Mouse (Mus musculus) CD4-positive helper T cell, adult 2 months (primary cell): ENCODE measurements at regions not wholly inside any gene's neighbourhood (a gene's known extent, or its start where the extent isn't known, plus 50 kb on each side); places are given as distances from the start of the nearest gene placed in this dataset.
"Not testable (repeated sequence)": the region's sequence is repeated elsewhere in the genome, so short reads cannot be mapped to it uniquely, and the experiment has no call there.

Experiments
- DNase-seq: peaks from one replicate; pipeline ENCODE4 v3.0.0-alpha.2; 2012; ENCODE audit warnings: low read depth, missing footprints, low spot score

DNA sequence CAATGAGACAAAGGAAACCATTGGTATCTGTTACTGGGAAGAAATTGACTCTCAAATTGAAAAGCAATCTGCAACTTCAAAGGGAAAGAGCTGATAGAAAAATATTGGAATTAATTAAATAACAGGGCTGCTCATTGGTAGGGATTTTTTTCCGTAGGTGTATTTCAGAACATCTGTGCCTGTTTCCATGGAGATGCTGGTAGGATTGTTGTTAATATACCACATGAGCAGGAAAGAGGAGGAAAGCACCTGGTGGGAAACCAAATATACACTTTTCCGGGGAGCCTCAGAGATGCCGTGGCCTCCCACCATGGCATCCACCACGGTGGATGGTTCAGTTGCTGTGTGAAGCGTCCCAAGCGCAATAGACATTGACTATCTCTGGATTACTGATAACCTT, 428.0 kb upstream of the Sphkap start:
- DNase-seq: no peak

DNA sequence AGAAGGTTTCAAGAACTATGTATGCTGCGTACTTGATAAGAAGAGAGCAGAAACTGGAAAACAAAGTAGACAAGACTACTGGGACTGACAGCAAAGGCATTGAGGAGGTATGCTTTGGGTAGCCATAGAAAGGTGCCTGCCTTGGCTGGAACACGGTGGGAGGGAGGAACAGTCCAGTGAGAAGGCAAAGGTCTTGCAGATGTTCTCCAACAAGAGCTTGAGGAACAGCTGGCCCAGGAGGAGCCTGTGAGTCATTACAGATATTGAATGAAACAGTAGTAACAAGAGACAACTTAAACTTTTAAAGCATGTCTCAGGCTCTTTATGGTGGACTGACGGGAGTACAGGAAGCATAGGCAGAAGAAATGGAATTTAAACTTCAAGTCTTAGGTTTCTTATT, 424.9 kb upstream of the Sphkap start:
- no peak for DNase-seq

DNA sequence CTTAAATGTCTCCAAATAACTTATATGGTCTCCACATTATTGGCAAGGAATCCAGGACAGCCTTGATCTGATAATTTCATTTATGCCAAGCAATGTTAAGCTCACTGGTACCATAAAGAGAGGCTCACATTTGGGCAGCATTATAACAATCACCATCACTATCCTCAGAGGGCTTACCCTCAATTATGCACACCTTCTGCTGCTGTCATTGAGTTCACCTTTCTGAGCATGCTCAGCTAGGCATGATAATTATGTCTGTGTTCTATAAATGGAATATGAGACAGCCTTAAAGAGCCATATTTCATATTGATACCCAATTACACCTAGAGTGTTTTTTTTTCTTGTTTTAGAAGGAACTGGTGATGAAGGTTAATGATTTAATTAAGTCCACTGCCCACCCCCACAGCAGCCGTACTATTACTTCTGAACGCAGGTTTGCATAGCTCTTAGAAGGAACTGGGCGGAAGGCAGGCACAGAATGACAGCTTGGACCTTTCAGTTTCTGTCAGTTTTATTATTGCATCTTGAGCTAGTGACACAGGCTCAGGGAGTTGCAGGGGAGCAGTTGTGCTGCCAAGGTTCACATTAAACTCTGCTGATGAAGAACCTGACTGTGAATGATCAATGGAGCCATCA, 424.0 kb upstream of the Sphkap start:
- no peak for DNase-seq

DNA sequence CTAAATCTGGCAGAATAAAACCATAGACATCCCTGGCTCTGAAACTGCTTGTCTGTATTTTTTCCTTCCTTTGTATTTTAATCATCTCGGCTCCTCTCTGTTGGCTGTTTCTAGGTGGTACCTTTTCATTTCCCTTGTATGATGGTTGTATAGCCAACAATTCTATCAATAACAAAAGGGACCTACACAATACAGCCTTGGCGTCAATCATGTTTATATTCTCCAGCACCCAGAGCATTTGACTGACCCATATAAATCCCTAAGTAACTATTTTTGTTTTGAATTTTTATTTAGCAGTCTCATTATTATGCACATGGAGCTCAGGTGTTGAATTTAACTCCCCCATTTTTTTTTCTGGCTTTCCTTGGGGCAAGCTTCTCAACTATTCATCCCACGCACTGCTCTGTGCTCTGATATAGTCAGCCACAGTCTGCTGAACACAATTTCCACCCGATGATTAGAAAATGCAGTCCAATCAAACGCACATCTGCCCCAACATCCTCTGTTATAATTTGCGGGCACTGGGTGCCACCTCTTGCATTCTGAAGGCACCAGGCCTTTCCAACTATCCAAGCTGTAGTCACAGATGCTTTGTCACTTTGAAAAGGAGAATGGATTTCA, 422.1 kb upstream of the Sphkap start:
- DNase-seq: no peak

DNA sequence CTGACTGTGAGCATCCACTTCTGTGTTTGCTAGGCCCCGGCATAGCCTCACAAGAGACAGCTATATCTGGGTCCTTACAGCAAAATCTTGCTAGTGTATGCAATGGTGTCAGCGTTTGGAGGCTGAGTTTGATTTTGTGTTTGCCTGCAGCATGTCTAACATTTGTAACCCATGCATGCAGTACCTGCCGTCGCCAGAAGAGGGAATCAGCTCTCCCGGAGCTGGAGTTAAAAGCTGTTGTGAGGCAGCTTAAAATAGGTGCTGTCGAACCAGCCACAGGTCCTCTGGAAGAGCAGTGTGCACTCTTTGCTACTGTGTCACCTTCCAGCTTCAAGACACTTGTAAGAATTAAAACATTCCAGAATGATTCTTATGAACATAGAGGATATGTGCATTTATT, 403.2 kb upstream of the Sphkap start:
- DNase-seq: not testable (repeated sequence)

DNA sequence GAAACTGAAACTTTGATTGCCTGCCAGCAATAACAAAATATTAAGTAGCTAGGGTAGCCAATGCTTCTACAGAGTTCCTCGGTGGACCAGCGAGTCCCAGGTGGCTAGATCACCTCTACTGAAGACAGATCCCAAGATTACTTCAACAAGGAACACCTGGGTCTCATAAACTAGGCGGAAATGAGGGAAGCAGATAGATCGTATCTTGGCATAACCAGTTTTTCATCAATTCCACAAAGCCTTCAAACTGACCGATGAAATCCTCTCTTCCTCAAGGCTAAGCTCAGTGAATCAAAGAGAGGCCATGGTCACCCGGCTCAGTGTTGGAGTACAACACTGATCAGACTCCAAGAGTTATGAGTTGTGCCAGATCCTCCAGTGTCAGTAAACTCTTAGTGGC, 400.4 kb upstream of the Sphkap start:
- DNase-seq: no peak

DNA sequence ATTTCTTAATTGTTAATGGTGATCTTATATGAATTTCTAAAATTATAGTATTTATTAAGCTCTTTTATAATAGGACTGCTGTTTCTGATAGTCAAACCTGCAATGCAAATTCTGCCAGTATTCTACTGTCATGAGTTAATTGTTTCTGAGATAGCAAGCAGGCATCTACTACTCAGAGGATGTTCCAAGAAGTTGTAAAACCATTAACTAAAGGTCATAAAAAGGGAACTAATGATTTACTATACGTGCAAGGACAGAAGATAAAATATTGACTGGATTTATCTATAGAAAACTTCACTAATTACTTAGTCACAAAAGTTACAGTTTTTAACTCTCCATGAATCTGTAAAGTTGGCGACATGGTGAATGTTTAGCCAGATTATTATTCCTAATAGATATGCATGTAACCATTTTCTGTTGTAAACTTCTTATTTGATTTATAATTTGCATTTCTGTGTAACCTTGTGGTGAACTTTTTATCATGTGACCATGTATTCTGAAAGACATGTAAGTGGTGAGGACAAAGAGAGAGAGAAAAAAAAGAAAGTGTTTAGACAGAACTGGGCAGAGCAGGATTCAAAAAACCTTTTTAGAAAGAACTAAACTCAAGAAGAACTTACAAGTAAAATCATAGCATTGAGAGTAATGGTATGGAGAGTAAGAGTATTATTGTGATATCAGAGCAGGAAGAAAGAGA, 395.5 kb upstream of the Sphkap start:
- no peak for DNase-seq

DNA sequence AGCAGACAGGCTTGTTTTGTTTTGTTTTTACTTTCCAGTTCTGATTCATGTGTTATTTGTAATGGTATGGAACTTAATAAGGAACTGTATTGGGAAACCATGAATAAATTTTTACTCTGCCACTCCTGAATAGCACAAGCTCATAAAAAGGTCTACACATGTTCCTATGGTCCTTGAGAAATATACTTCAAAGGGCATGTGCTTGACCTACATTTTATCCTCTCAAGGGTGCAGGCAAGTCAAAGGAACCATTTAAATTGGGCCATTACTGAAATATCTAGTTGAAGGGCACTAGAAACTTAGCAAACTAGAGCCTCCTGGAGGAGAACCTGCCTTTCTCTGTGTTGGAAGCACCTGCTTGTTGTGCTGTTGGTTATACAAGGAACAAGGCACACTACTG, 393.8 kb upstream of the Sphkap start:
- no peak for DNase-seq

DNA sequence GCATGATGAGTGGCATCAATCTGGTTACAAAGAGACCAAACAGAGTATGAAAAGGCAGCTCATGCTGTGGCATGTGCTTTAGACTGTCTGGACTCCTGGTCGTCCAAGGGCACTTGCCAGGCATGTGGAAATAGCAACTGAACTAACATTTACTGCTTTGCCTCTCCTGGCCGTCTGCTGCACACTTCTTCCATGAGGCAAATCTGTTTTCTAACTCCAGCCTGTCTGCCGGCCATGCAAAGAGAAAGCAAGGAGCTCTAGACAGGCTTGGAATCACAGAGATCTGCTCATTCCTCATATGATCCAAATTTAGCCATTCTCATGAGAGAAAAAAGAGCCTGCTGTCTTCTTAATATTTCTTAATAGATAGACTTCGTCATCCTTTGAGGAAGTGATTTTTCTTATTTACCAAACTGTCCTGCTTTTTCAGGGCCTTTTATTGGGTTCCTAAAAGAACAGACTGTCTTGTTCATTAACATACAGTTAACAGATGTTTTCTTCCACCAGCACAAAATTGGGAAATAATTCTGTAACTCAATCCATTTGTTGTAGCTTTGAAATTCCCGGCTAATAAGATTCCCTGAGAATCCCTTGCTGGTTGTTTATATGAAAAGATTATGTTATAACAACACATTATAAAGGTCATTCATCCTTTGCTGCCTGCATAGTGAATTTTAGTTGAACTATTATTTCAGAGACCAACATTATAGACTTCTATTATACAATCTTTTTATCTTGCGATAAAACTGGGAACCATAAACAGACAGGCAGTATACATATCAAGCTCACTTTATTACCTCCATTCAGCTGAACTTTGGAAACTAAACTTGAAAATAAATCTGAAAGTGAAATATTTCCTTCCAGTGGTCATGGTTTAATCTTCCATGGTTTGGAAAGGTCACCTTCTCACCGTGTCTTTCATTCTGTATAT, 389.2 kb upstream of the Sphkap start:
- no peak for DNase-seq

DNA sequence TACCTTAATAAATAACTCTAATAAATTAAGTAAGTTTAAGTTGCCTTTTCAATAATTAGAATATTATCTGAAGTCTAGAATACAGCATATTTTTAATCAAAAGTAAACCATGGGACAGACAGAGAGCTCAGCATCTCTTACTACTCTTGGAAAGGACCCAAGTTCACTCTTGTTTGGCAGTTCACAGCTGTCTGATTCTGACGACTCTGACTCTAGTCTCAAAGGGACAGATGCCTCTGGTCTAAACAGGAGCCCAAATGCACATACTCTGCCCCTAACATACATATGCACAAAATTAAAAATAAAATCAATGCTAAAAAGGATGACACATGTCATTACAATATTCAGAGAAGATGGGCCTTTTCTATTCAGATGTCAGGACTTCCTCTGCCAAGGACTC, 369.2 kb upstream of the Sphkap start:
- DNase-seq: no peak

DNA sequence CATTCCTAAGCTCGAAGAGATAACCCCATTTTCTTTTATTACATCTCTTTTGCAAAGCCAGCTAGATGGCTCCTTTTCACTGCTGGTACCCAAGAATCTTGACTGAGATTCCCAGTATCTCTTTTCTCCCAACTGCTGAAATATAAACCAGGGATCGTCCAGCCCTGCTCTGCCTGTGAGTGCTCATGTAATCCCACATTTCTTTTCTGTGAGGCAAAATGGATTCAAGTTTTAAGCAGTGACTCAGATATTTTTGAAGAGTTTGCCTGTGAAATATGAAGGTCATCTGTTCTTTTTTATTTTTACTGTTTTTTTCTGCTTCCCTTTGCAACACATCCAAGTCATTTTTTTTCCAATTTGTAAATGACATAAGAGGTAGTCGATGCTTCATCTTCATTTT, 363.2 kb upstream of the Sphkap start:
- DNase-seq: no peak

DNA sequence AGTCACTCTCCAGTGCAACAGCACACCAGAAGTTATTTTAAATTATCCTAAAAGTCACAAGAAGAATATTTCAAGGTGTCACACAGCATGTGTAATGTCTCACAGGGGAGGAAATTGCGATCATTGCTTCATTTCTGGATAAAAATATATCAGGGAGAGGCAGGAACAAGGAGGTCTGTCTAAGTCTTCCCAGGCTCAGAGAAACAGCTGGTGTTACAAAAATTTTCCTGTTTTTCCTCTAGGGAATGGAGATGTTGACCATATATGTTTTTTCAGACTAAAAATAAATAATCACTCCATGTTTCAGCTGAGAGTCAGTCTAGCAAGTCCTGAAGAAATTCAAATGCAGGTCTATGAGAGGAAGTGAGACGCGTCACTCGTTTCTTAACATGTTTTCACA, 353.5 kb upstream of the Sphkap start:
- no peak for DNase-seq

DNA sequence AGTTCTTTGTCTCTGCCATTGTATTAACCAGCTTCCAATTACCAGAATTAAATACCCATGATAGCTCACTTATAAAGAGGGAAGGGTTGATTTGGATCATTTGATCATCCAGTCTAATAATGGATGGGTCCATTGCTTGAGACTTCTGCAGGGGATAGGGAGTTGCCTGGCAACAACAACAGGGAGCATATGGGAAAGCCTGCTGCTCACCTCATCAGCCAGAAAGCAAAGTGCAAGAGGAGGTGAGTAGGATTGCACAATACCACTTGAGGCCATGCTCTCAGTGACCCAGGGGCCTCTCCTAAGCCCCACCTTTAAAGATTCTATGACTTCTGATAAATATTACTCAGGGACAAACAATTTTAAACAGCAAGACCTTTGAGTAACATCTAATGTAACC, 348.9 kb upstream of the Sphkap start:
- DNase-seq: no peak

DNA sequence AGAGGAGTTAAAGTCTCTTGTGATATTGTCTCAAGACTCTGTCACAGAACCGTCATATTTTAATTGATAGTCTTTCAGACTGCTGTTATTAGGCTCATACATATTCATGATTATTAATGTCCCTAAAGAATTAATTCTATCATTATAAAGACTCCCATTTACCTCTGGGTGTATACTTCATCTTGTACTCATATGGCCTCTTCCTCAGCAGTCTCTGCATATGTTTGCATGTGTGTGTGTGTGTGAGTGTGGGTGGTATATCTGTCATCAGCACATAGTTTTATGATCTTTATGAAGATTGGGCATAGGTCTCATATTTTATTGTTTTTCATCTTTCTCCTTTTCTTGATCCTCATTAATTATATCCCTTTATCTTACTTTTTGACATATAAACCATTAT, 347.3 kb upstream of the Sphkap start:
- DNase-seq: no peak

DNA sequence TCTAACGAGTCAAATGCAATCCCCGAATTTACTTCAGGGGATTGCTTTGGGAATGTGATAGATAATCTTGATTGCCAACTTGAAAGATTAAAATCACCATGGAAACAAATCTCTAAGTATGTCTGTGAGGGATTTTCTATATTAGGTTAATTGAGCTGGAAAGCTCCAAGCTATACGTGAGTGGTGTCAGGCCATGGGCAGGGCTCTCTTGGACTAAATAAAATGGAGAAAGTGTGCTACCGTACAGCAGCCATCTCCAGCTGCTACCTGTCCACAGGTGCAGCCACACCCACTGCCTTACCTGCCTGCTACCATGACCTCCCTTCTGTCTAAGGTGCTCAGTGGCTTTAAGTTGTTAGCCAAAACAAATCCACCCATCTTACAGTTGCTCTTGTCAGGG, 345.0 kb upstream of the Sphkap start:
- DNase-seq: no peak

DNA sequence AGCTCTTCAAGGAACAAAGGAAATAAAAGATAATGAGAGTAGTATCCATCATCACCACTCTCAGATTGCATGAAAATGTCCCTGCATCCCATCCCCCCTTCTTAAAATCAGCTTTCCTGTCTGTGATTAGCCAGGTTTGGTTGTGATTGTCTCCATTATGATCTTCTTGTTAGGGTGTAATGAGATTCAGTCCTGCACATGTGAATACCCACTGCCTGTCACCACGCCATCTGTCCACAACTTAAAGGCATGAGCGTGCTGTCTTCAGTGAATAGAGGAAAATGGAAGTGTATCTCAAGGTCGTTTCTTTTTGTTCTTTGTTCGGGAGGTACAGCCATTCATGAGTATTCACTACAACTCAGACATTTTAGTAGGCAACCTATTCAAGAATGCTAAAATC, 341.0 kb upstream of the Sphkap start:
- DNase-seq: no peak

DNA sequence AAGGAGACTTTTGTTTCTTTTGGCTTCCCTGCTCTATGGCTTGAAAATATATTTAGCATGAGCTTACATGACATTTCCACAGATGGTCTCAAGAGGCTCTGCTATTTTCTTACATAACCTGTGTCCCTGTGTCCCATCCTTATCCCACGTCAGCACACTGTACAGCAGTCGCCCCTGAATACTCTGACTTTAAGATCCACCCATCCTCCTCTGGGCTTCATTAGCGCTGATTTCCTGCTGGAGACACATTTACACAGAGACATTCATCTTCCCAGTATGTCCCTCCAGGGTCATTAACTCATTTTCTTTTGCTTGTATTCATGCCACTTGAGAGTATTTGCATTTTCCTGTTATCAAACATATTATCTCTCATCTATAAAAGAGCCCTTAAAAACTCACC, 340.1 kb upstream of the Sphkap start:
- DNase-seq: no peak

DNA sequence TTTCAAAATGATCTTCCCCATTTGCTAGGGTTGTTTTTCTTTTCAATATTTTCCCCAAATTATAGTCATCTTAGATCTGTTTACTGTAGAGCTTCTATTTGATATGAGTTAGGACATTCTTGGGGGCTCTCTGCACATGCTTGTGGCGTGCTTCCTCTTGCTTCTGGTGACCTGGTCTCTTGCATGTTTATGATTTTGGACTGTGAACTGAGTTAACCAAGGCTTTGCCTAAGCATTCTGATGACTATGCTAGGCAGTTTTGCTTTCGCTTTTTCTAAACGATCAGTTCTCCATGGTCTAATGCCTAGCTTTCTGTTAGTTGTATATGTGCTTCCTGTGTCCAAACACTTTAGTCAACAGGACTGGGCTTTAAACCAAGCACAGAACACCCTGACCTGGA, 339.4 kb upstream of the Sphkap start:
- no peak for DNase-seq

DNA sequence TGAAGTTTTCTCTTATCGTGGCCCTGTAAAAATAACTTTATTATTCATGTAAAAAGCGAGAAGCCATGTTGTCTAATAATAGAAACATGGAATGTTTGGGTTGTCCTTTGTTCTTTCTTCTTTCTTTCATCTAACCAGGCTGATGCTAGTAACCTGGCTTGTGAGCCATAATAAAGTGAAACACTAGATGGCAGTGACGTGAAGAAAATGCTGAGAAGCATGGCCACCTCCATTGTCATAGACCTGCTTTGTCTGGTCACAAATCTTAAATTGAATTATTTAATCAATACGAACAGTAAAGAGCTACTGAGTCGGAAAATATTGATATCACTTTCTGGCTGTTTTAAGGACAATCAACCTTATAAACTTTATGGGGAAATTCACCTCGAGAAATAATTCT, 338.0 kb upstream of the Sphkap start:
- no peak for DNase-seq

DNA sequence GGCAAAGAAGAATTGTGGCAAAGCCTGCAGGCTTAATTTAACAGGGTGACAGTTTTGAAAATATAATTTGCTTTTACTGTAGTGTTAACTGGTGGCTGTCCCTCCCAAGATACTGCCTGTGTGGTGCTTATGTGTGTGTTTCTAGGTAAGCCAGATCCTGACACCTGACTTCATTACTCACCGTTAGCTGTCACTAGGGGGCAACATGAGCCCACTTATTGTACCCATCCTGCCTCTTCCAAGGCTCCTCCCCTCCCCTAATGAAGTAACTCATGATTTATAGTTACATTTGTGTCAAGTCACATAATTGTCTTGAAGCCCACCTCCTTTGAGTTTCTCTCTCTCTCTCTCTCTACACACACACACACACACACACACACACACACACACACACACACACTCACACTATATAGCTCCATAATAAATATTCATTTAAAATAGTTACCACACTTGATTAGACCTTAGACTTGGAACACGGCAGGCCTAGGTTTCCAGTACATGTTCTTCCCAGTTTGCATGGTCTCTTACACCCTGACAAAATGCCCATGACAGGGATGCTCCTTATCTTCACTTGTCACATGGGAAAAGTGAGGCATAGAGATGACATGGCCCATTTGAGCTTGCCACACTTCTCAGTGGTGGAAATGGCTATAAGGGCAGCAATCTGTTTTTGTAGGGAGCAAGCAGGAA, 328.6 kb upstream of the Sphkap start:
- no peak for DNase-seq

DNA sequence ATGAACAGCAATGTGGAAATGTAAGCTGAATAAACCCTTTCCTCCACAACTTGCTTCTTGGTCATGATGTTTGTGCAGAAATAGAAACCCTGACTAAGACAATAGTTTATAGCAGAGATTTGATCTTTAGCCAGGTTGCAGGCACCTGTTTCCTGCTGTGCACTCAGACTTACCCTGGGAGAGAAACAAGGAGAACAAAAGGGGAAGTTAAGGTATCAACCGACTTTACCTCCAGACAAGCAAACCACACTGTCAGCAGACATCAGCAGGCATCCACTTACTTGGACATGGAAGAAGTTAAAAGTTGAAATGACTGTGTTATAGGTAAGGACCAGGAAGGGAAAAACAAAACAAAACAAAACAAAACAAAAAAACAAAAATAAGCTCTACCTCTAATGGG, 323.7 kb upstream of the Sphkap start:
- no peak for DNase-seq

DNA sequence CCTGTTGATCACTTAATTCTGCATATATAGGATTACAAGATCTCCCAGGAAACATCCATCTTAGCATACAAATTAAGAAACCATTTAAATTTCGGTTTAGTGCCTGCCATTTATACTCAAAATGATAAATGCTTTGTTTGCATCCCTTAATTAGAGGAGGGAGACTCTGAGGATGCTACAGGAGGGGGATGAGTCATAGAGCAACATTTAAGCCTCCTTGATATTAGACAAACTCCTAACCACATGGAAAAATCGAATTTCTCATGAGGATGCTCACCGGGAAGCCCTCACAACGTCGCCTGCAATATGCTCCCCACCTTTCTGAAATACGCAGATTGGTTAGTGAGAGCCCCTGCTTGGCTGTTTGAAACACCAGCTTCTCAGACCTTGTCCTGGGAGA, 320.8 kb upstream of the Sphkap start:
- DNase-seq: no peak
